Comparison of ENCODE assay signal across 10 mouse cellular contexts in the genomic region with DNA sequence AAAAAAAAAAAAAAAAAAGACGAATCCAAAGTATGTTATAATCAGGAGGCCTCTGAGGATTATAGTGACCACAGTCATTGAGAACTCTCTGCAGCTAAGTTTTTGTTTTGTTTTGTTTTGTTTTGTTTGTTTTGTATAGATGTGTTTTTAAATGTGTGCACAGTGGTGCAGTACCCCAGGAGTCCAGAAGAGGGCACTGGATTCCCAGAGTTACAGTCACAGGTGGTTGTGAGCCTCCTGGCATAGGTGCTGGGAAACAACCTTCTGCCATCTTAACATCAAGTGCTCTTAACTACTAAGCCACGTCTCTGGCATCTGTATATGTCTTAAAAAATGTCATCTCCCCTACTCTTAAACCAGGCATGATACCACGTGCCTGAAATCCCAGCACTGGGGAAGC. TPM values are rescaled to one million over a fixed set of nuclear protein-coding genes. Genes with fewer than 3 reads are reported as not detected.
A peak's percentile ranks its signal among the peaks of the same experiment; 100 is the strongest.
DNase-seq lines count a peak whose midpoint lies in the region; ATAC-seq and TF ChIP-seq lines count a peak whose summit lies in the region.
"Had no signal": no experiment of that assay in that cellular context is flagged by ENCODE, and none has a peak within 500 bp of the region (broad histone marks: within the 10 kb centered on the region; RNA-seq: fewer than 3 reads in every experiment).

No protein-coding gene starts in this region.

- no peak for TF ChIP-seq POLR2A in small intestine, adult 2 months (IDR thresholded peaks at IDR 0.05; ENCODE audit: low read depth, low read length)

- DNase-seq in forebrain, postnatal 0 days = peak; percentile 60
- DNase-seq in spleen, adult 12 weeks (ENCODE audit: low spot score) = peak; percentile 42
- DNase-seq in spleen, postnatal 14 days (ENCODE audit: low spot score in 2 of 2) = no peak
- DNase-seq in embryonic facial prominence, embryonic 10.5 days (ENCODE audit: low spot score) = peak; percentile 50
- no peak for DNase-seq in urinary bladder, postnatal 14 days (ENCODE audit: low spot score)
- DNase-seq in left cerebral cortex, adult 11 months (ENCODE audit: low spot score) = no peak

- no peak; the same call in 1 of the 2 replicates for ATAC-seq in forebrain, postnatal 0 days
- ATAC-seq in forebrain, embryonic 15.5 days (replicated peaks) = no peak

- H3K4me3 ChIP-seq in forebrain, postnatal 0 days (ENCODE audit: low read depth, low read length) = no peak overlapping the region
- H3K4me3 ChIP-seq in forebrain, embryonic 15.5 days = no peak overlapping the region
- no peak overlapping the region for H3K4me3 ChIP-seq in embryonic facial prominence, embryonic 10.5 days
- H3K4me3 ChIP-seq in small intestine, adult 2 months (ENCODE audit: low read depth, low read length) = no peak overlapping the region
- H3K4me3 ChIP-seq: hindbrain, embryonic 15.5 days; neural tube, embryonic 12.5 days had no signal

- H3K36me3 ChIP-seq in forebrain, postnatal 0 days (ENCODE audit: insufficient read depth) = peaks cover 82% of the 10 kb centered on the region
- H3K36me3 ChIP-seq in forebrain, embryonic 15.5 days = peaks cover 85% of the 10 kb centered on the region
- peaks cover 91% of the 10 kb centered on the region for H3K36me3 ChIP-seq in embryonic facial prominence, embryonic 10.5 days (replicated peaks)
- no peaks in the 10 kb centered on the region for H3K36me3 ChIP-seq in small intestine, adult 2 months (ENCODE audit: control insufficient read depth, insufficient read depth, low read length)

- no peak overlapping the region for H3K27ac ChIP-seq in forebrain, postnatal 0 days (ENCODE audit: low read depth, low read length)
- H3K27ac ChIP-seq in forebrain, embryonic 15.5 days (replicated peaks) = no peak overlapping the region
- H3K27ac ChIP-seq in embryonic facial prominence, embryonic 10.5 days (replicated peaks) = no peak overlapping the region
- no peak overlapping the region for H3K27ac ChIP-seq in small intestine, adult 2 months (ENCODE audit: insufficient read depth, low read depth, low read length)
- H3K27ac ChIP-seq: hindbrain, embryonic 15.5 days; neural tube, embryonic 12.5 days had no signal

- 50% methylated on average over 3 of the region's 3 CpGs for WGBS in forebrain, postnatal 0 days
- 58% methylated on average over 3 of the region's 3 CpGs for WGBS in forebrain, embryonic 15.5 days
- 45% methylated on average over 3 of the region's 3 CpGs for WGBS in embryonic facial prominence, embryonic 10.5 days
- WGBS in small intestine, adult 2 months = 41% methylated on average over 3 of the region's 3 CpGs

- no peaks in the 10 kb centered on the region for H3K9me3 ChIP-seq in forebrain, postnatal 0 days (ENCODE audit: low read length)
- H3K9me3 ChIP-seq in forebrain, embryonic 15.5 days = no peaks in the 10 kb centered on the region
- peaks cover 4% of the 10 kb centered on the region; the same call in 1 of the 2 replicates for H3K9me3 ChIP-seq in embryonic facial prominence, embryonic 10.5 days
- H3K9me3 ChIP-seq: hindbrain, embryonic 15.5 days; neural tube, embryonic 12.5 days had no signal

- no peaks in the 10 kb centered on the region for H3K27me3 ChIP-seq in forebrain, postnatal 0 days (ENCODE audit: insufficient read depth, low read length)
- no peaks in the 10 kb centered on the region for H3K27me3 ChIP-seq in forebrain, embryonic 15.5 days
- H3K27me3 ChIP-seq in embryonic facial prominence, embryonic 10.5 days (replicated peaks; ENCODE audit: low read depth, poor library complexity, severe bottlenecking) = no peaks in the 10 kb centered on the region
- no peaks in the 10 kb centered on the region for H3K27me3 ChIP-seq in small intestine, adult 2 months (ENCODE audit: control insufficient read depth, insufficient read depth, low read length)
- H3K27me3 ChIP-seq: hindbrain, embryonic 15.5 days; neural tube, embryonic 12.5 days had no signal

- no peak overlapping the region for H3K9ac ChIP-seq in forebrain, postnatal 0 days
- no peak overlapping the region for H3K9ac ChIP-seq in forebrain, embryonic 15.5 days (replicated peaks)
- H3K9ac ChIP-seq: hindbrain, embryonic 15.5 days; neural tube, embryonic 12.5 days had no signal

- no peak overlapping the region for H3K4me2 ChIP-seq in forebrain, postnatal 0 days (ENCODE audit: low read depth)
- H3K4me2 ChIP-seq in forebrain, embryonic 15.5 days (replicated peaks) = no peak overlapping the region
- H3K4me2 ChIP-seq: hindbrain, embryonic 15.5 days; neural tube, embryonic 12.5 days had no signal

- peak; percentile 73 for TF ChIP-seq CTCF in forebrain, postnatal 0 days (IDR thresholded peaks at IDR 0.05; ENCODE audit: low read depth)
- TF ChIP-seq CTCF in small intestine, adult 2 months (IDR thresholded peaks at IDR 0.05; ENCODE audit: extremely low read depth, insufficient read length, insufficient replicate concordance, low read depth, low read length) = peak; percentile 69; the same call in 1 of the 2 replicates

- no peaks in the 10 kb centered on the region for H3K4me1 ChIP-seq in forebrain, postnatal 0 days (ENCODE audit: insufficient read depth)
- no peaks in the 10 kb centered on the region for H3K4me1 ChIP-seq in forebrain, embryonic 15.5 days
- H3K4me1 ChIP-seq in embryonic facial prominence, embryonic 10.5 days = no peaks in the 10 kb centered on the region
- no peaks in the 10 kb centered on the region for H3K4me1 ChIP-seq in small intestine, adult 2 months (ENCODE audit: control insufficient read depth, insufficient read depth, insufficient read length, low read length)
- H3K4me1 ChIP-seq: hindbrain, embryonic 15.5 days; neural tube, embryonic 12.5 days had no signal

RNA-seq across cellular contexts. Expression of a gene that starts 7.6 kb away (rescaled TPM):
- total RNA-seq in forebrain, postnatal 0 days (2014; rRNA removed) = 70.5 and 74.1 TPM in 2 replicates
- 117 and 127 TPM in 2 replicates for polyA plus RNA-seq in forebrain, postnatal 0 days (2015; fragmentation: Nextera tagmentation; extraction: Ambion mirVana)
- 99.6 and 102 TPM in 2 replicates for polyA plus RNA-seq in forebrain, embryonic 15.5 days (2015; fragmentation: Nextera tagmentation; extraction: Ambion mirVana)
- polyA plus RNA-seq in embryonic facial prominence, embryonic 10.5 days (2016; fragmentation: Nextera tagmentation; extraction: Ambion mirVana) = 95.5 and 97.0 TPM in 2 replicates
- 86.9 and 141 TPM in 2 replicates for polyA plus RNA-seq in small intestine, adult 2 months (2012; rRNA removed)

RNA-seq across cellular contexts. Expression of a gene that starts 9.4 kb away (rescaled TPM):
- 105 and 108 TPM in 2 replicates for total RNA-seq in forebrain, postnatal 0 days (2014; rRNA removed)
- 178 and 186 TPM in 2 replicates for polyA plus RNA-seq in forebrain, postnatal 0 days (2015; fragmentation: Nextera tagmentation; extraction: Ambion mirVana)
- 117 and 120 TPM in 2 replicates for polyA plus RNA-seq in forebrain, embryonic 15.5 days (2015; fragmentation: Nextera tagmentation; extraction: Ambion mirVana)
- 53.0 and 53.4 TPM in 2 replicates for polyA plus RNA-seq in embryonic facial prominence, embryonic 10.5 days (2016; fragmentation: Nextera tagmentation; extraction: Ambion mirVana)
- 6.4 and 9.0 TPM in 2 replicates for polyA plus RNA-seq in small intestine, adult 2 months (2012; rRNA removed)

RNA-seq across cellular contexts. Expression of a gene that starts 13.7 kb away (rescaled TPM):
- total RNA-seq in forebrain, postnatal 0 days (2014; rRNA removed) = 5.2 and 6.5 TPM in 2 replicates
- polyA plus RNA-seq in forebrain, postnatal 0 days (2015; fragmentation: Nextera tagmentation; extraction: Ambion mirVana) = 1.8 and 4.5 TPM in 2 replicates
- polyA plus RNA-seq in forebrain, embryonic 15.5 days (2015; fragmentation: Nextera tagmentation; extraction: Ambion mirVana) = 7.3 and 9.0 TPM in 2 replicates
- polyA plus RNA-seq in embryonic facial prominence, embryonic 10.5 days (2016; fragmentation: Nextera tagmentation; extraction: Ambion mirVana) = 51.1 and 65.6 TPM in 2 replicates
- 13.5 and 30.5 TPM in 2 replicates for polyA plus RNA-seq in small intestine, adult 2 months (2012; rRNA removed)

RNA-seq across cellular contexts. Expression of a gene that starts 20.6 kb away (rescaled TPM):
- 0.52 TPM in 1 of 2 replicates, not detected in the other for total RNA-seq in forebrain, postnatal 0 days (2014; rRNA removed)
- polyA plus RNA-seq in forebrain, postnatal 0 days (2015; fragmentation: Nextera tagmentation; extraction: Ambion mirVana) = 0.31 TPM in 1 of 2 replicates, not detected in the other
- not detected in 2 replicates for polyA plus RNA-seq in forebrain, embryonic 15.5 days (2015; fragmentation: Nextera tagmentation; extraction: Ambion mirVana)
- 2.1 TPM in 2 replicates for polyA plus RNA-seq in embryonic facial prominence, embryonic 10.5 days (2016; fragmentation: Nextera tagmentation; extraction: Ambion mirVana)
- polyA plus RNA-seq in small intestine, adult 2 months (2012; rRNA removed) = 0.36 and 0.63 TPM in 2 replicates
- polyA plus RNA-seq: hindbrain, embryonic 15.5 days; neural tube, embryonic 12.5 days had no signal

RNA-seq across cellular contexts. Expression of a gene that starts 20.7 kb away (rescaled TPM):
- 2.0 and 3.2 TPM in 2 replicates for total RNA-seq in forebrain, postnatal 0 days (2014; rRNA removed)
- polyA plus RNA-seq in forebrain, postnatal 0 days (2015; fragmentation: Nextera tagmentation; extraction: Ambion mirVana) = 2.7 and 2.9 TPM in 2 replicates
- 7.3 and 8.8 TPM in 2 replicates for polyA plus RNA-seq in forebrain, embryonic 15.5 days (2015; fragmentation: Nextera tagmentation; extraction: Ambion mirVana)
- 17.8 and 18.2 TPM in 2 replicates for polyA plus RNA-seq in embryonic facial prominence, embryonic 10.5 days (2016; fragmentation: Nextera tagmentation; extraction: Ambion mirVana)
- polyA plus RNA-seq in small intestine, adult 2 months (2012; rRNA removed) = 6.5 and 15.9 TPM in 2 replicates

Comparison
In these comparisons a context has a peak if more than half of its experiments do, and no peak if none do; other contexts are left out.
1. DNase-seq: peak in forebrain, postnatal 0 days (single experiment), spleen, adult 12 weeks (single experiment) and embryonic facial prominence, embryonic 10.5 days (single experiment); none in spleen, postnatal 14 days (0 of 2), urinary bladder, postnatal 14 days (single experiment) and left cerebral cortex, adult 11 months (single experiment).